ENCODE assay signal across 11 mouse cellular contexts in genomic region chr16:24193251-24193873, GRCm38 (mm10).
DNase-seq lines count a peak whose midpoint lies in the region; ATAC-seq and TF ChIP-seq lines count a peak whose summit lies in the region.
"Had no signal": no experiment of that assay in that cellular context is flagged by ENCODE, and none has a peak within 500 bp of the region (broad histone marks: within the 10 kb centered on the region; RNA-seq: fewer than 3 reads in every experiment).

No protein-coding gene starts in this region.

- no peak for ATAC-seq in forebrain, embryonic 14.5 days
- no peak for ATAC-seq in forebrain, embryonic 12.5 days (ENCODE audit: low FRiP score)
- ATAC-seq in liver, postnatal 0 days, result peak; percentile 51; the same call in 1 of the 2 replicates
- ATAC-seq in common myeloid progenitor, adult 5-6 weeks (replicated peaks; ENCODE audit: low read depth, poor library complexity, severe bottlenecking), result peak; percentile 76

- no peak overlapping the region for H3K4me3 ChIP-seq in forebrain, embryonic 14.5 days (ENCODE audit: low read depth, low read length)
- no peak overlapping the region for H3K4me3 ChIP-seq in forebrain, embryonic 12.5 days (replicated peaks)
- no peak overlapping the region for H3K4me3 ChIP-seq in liver, postnatal 0 days (ENCODE audit: low read depth, low read length)
- H3K4me3 ChIP-seq: limb, embryonic 15.5 days had no signal

- no peaks in the 10 kb centered on the region for H3K4me1 ChIP-seq in forebrain, embryonic 14.5 days (ENCODE audit: control insufficient read depth, insufficient read depth, low read length)
- no peaks in the 10 kb centered on the region for H3K4me1 ChIP-seq in forebrain, embryonic 12.5 days
- H3K4me1 ChIP-seq in liver, postnatal 0 days (ENCODE audit: insufficient read depth), result 0 out of 2 replicates have a peak, but pooled peaks cover 5% of the 10 kb centered on the region

- H3K4me2 ChIP-seq in forebrain, embryonic 14.5 days (ENCODE audit: low read length), result no peak overlapping the region
- no peak overlapping the region for H3K4me2 ChIP-seq in forebrain, embryonic 12.5 days
- H3K4me2 ChIP-seq in liver, postnatal 0 days (ENCODE audit: low read depth, low read length), result no peak overlapping the region
- H3K4me2 ChIP-seq: limb, embryonic 15.5 days had no signal

- 0 out of 2 replicates have a peak, but pooled peaks have one; percentile 5 for TF ChIP-seq CTCF in liver, postnatal 0 days (IDR thresholded peaks at IDR 0.05; ENCODE audit: low read depth)

- DNase-seq in forebrain, embryonic 14.5 days (ENCODE audit: low spot score), result peak; percentile 5
- peak; percentile 27 for DNase-seq in liver, postnatal 0 days
- no peak for DNase-seq in liver
- peak; percentile 51 to 76 for DNase-seq in monocyte, adult 2 months (ENCODE audit: low read depth in 1 of 2, low spot score in 2 of 2)
- no peak for DNase-seq in natural killer cell, adult 2 months (ENCODE audit: low spot score in 2 of 2)
- DNase-seq in frontal cortex, postnatal 36 days (ENCODE audit: low spot score in 2 of 2), result no peak
- DNase-seq: kidney, postnatal 25 days; right cerebral cortex, postnatal 14 days had no signal

- no peaks in the 10 kb centered on the region for H3K27me3 ChIP-seq in forebrain, embryonic 14.5 days (replicated peaks; ENCODE audit: control insufficient read depth, insufficient read depth, low read length)
- H3K27me3 ChIP-seq in forebrain, embryonic 12.5 days, result no peaks in the 10 kb centered on the region
- H3K27me3 ChIP-seq in liver, postnatal 0 days (ENCODE audit: insufficient read depth, low read length), result no peaks in the 10 kb centered on the region
- H3K27me3 ChIP-seq: limb, embryonic 15.5 days had no signal

- H3K27ac ChIP-seq in forebrain, embryonic 14.5 days (ENCODE audit: low read depth, low read length), result no peak overlapping the region
- no peak overlapping the region for H3K27ac ChIP-seq in forebrain, embryonic 12.5 days
- H3K27ac ChIP-seq in liver, postnatal 0 days (ENCODE audit: low read depth), result peak overlapping the region; percentile 66
- H3K27ac ChIP-seq: limb, embryonic 15.5 days had no signal

- TF ChIP-seq EP300 in liver, postnatal 0 days (IDR thresholded peaks at IDR 0.05; ENCODE audit: low read depth), result no peak

- H3K36me3 ChIP-seq in forebrain, embryonic 14.5 days (ENCODE audit: control insufficient read depth, insufficient read depth, low read length), result no peaks in the 10 kb centered on the region
- no peaks in the 10 kb centered on the region for H3K36me3 ChIP-seq in forebrain, embryonic 12.5 days (replicated peaks)
- no peaks in the 10 kb centered on the region for H3K36me3 ChIP-seq in liver, postnatal 0 days (replicated peaks; ENCODE audit: insufficient read depth, low read length)
- H3K36me3 ChIP-seq: limb, embryonic 15.5 days had no signal

- H3K9me3 ChIP-seq in forebrain, embryonic 14.5 days (replicated peaks; ENCODE audit: control insufficient read depth, low read length), result no peaks in the 10 kb centered on the region
- no peaks in the 10 kb centered on the region for H3K9me3 ChIP-seq in forebrain, embryonic 12.5 days
- no peaks in the 10 kb centered on the region for H3K9me3 ChIP-seq in liver, postnatal 0 days (ENCODE audit: low read length)
- H3K9me3 ChIP-seq: limb, embryonic 15.5 days had no signal

- WGBS in forebrain, embryonic 14.5 days, result 81% methylated on average over 15 of the region's 15 CpGs
- 79% methylated on average over 15 of the region's 15 CpGs for WGBS in forebrain, embryonic 12.5 days
- WGBS in liver, postnatal 0 days (ENCODE audit: insufficient replicate concordance), result 65% methylated on average over 15 of the region's 15 CpGs

- no peak overlapping the region for H3K9ac ChIP-seq in forebrain, embryonic 14.5 days (ENCODE audit: low read length)
- no peak overlapping the region for H3K9ac ChIP-seq in forebrain, embryonic 12.5 days
- H3K9ac ChIP-seq in liver, postnatal 0 days (replicated peaks), result no peak overlapping the region
- H3K9ac ChIP-seq: limb, embryonic 15.5 days had no signal

Comparison
In these comparisons a context has a peak if more than half of its experiments do, and no peak if none do; other contexts are left out.
1. DNase-seq: peak in forebrain, embryonic 14.5 days (single experiment), liver, postnatal 0 days (single experiment) and monocyte, adult 2 months (2 of 2); none in liver (single experiment), natural killer cell, adult 2 months (0 of 2) and frontal cortex, postnatal 36 days (0 of 2).
2. ATAC-seq: peak in liver, postnatal 0 days (single experiment) and common myeloid progenitor, adult 5-6 weeks (single experiment); none in forebrain, embryonic 14.5 days (single experiment) and forebrain, embryonic 12.5 days (single experiment).